Mouse (Mus musculus): ENCODE data around the gene Mrps6. TPM values are rescaled to one million over a fixed set of nuclear protein-coding genes. Genes with fewer than 3 reads are reported as not detected.
A peak's percentile ranks its signal among the peaks of the same experiment; 100 is the strongest.
"Not testable (repeated sequence)": the region's sequence is repeated elsewhere in the genome, so short reads cannot be mapped to it uniquely, and the experiment has no call there.

Mrps6 gene
- polyA plus RNA-seq, 1 experiment from 2014 or later: 135 TPM

GRCm38 (mm10) chr16:92083771-92084453, 25.8 kb downstream of the Mrps6 start:
- DNase-seq (ENCODE audit: extremely low spot score, low spot score): no peak
- peaks cover 1% of the 10 kb centered on the region for H3K4me1 ChIP-seq
- H3K36me3 ChIP-seq (replicated peaks): peaks cover 42% of the 10 kb centered on the region
- no peak overlapping the region for H3K27ac ChIP-seq
- H3K9me3 ChIP-seq: no peaks in the 10 kb centered on the region
- WGBS: 92% methylated on average over 10 of the region's 10 CpGs
- H3K27me3 ChIP-seq (ENCODE audit: poor library complexity, severe bottlenecking): no peaks in the 10 kb centered on the region
- no peak overlapping the region for H3K4me3 ChIP-seq

GRCm38 (mm10) chr16:92089225-92089624, 31.2 kb downstream of the Mrps6 start:
- Histone ChIP-seq H3K4me1 (peaks cover 10% of the 10 kb centered on the region), H3K27ac (no peak overlapping the region), H3K36me3 (replicated peaks) (0 out of 2 replicates have a peak, but pooled peaks cover 3% of the 10 kb centered on the region), H3K4me3 (no peak overlapping the region), H3K27me3 (ENCODE audit: poor library complexity, severe bottlenecking) (no peaks in the 10 kb centered on the region), H3K9me3 (no peaks in the 10 kb centered on the region)
- DNase-seq (ENCODE audit: extremely low spot score, low spot score): no peak
- 66% methylated on average over 3 of the region's 3 CpGs for WGBS

GRCm38 (mm10) chr16:92091876-92092275, 33.8 kb downstream of the Mrps6 start:
- 87% methylated on average over 5 of the region's 5 CpGs for WGBS
- DNase-seq (ENCODE audit: extremely low spot score, low spot score): no peak
- Histone ChIP-seq H3K27ac (no peak overlapping the region), H3K27me3 (ENCODE audit: poor library complexity, severe bottlenecking) (no peaks in the 10 kb centered on the region), H3K36me3 (replicated peaks) (peaks cover 8% of the 10 kb centered on the region; the same call in 1 of the 2 replicates), H3K9me3 (no peaks in the 10 kb centered on the region), H3K4me1 (peaks cover 10% of the 10 kb centered on the region), H3K4me3 (no peak overlapping the region)

GRCm38 (mm10) chr16:92098351-92099051, 40.4 kb downstream of the Mrps6 start:
- peak; percentile 6 for DNase-seq (ENCODE audit: extremely low spot score, low spot score)
- Histone ChIP-seq H3K36me3 (replicated peaks) (peaks cover 37% of the 10 kb centered on the region), H3K4me3 (no peak overlapping the region), H3K27me3 (ENCODE audit: poor library complexity, severe bottlenecking) (no peaks in the 10 kb centered on the region), H3K9me3 (no peaks in the 10 kb centered on the region), H3K4me1 (peaks cover 18% of the 10 kb centered on the region), H3K27ac (no peak overlapping the region)
- WGBS: 83% methylated on average over 10 of the region's 10 CpGs

- Histone ChIP-seq H3K4me1 (peaks cover 29% of the 10 kb centered on the region), H3K4me3 (no peak overlapping the region), H3K27ac (no peak overlapping the region), H3K9me3 (no peaks in the 10 kb centered on the region), H3K27me3 (ENCODE audit: poor library complexity, severe bottlenecking) (no peaks in the 10 kb centered on the region), H3K36me3 (replicated peaks) (peaks cover 33% of the 10 kb centered on the region)
- DNase-seq (ENCODE audit: extremely low spot score, low spot score): peak; percentile 11
- 89% methylated on average over 16 of the region's 16 CpGs for WGBS
Observed at GRCm38 (mm10) chr16:92099598-92099997, 41.5 kb downstream of the Mrps6 start.

- no peak overlapping the region for H3K27ac ChIP-seq
- no peaks in the 10 kb centered on the region for H3K9me3 ChIP-seq
- H3K27me3 ChIP-seq (ENCODE audit: poor library complexity, severe bottlenecking): no peaks in the 10 kb centered on the region
- 90% methylated on average over 4 of the region's 4 CpGs for WGBS
- peaks cover 32% of the 10 kb centered on the region for H3K36me3 ChIP-seq (replicated peaks)
- no peak overlapping the region for H3K4me3 ChIP-seq
- peaks cover 32% of the 10 kb centered on the region for H3K4me1 ChIP-seq
- DNase-seq (ENCODE audit: extremely low spot score, low spot score): peak; percentile 13
Observed at GRCm38 (mm10) chr16:92100111-92100510, 42.0 kb downstream of the Mrps6 start.

GRCm38 (mm10) chr16:92102115-92102514, 44.0 kb downstream of the Mrps6 start:
- no peak for DNase-seq (ENCODE audit: extremely low spot score, low spot score)
- peaks cover 32% of the 10 kb centered on the region for H3K4me1 ChIP-seq
- H3K9me3 ChIP-seq: no peaks in the 10 kb centered on the region
- WGBS: 88% methylated on average over 5 of the region's 5 CpGs
- H3K27ac ChIP-seq: no peak overlapping the region
- peaks cover 38% of the 10 kb centered on the region for H3K36me3 ChIP-seq (replicated peaks)
- no peak overlapping the region for H3K4me3 ChIP-seq
- no peaks in the 10 kb centered on the region for H3K27me3 ChIP-seq (ENCODE audit: poor library complexity, severe bottlenecking)

GRCm38 (mm10) chr16:92102931-92103330, 44.9 kb downstream of the Mrps6 start:
- not testable (repeated sequence) for H3K4me3 ChIP-seq; DNase-seq (ENCODE audit: extremely low spot score, low spot score); H3K9me3 ChIP-seq; H3K27ac ChIP-seq; H3K27me3 ChIP-seq (ENCODE audit: poor library complexity, severe bottlenecking)
- 97% methylated on average over 7 of the region's 7 CpGs for WGBS
- H3K4me1 ChIP-seq: peaks cover 32% of the 10 kb centered on the region
- peaks cover 38% of the 10 kb centered on the region for H3K36me3 ChIP-seq (replicated peaks)

GRCm38 (mm10) chr16:92103572-92104331, 45.7 kb downstream of the Mrps6 start:
- peaks cover 38% of the 10 kb centered on the region for H3K36me3 ChIP-seq (replicated peaks)
- no peak overlapping the region for H3K4me3 ChIP-seq
- no peaks in the 10 kb centered on the region for H3K27me3 ChIP-seq (ENCODE audit: poor library complexity, severe bottlenecking)
- H3K27ac ChIP-seq: peak overlapping the region; percentile 72; the same call in 1 of the 2 replicates
- peaks cover 32% of the 10 kb centered on the region for H3K4me1 ChIP-seq
- DNase-seq (ENCODE audit: extremely low spot score, low spot score): peak; percentile 21
- WGBS: 34% methylated on average over 9 of the region's 9 CpGs
- H3K9me3 ChIP-seq: no peaks in the 10 kb centered on the region

GRCm38 (mm10) chr16:92104332-92104590, 46.2 kb downstream of the Mrps6 start:
- DNase-seq (ENCODE audit: extremely low spot score, low spot score): no peak
- Histone ChIP-seq H3K9me3 (no peaks in the 10 kb centered on the region), H3K4me1 (peaks cover 32% of the 10 kb centered on the region), H3K27me3 (ENCODE audit: poor library complexity, severe bottlenecking) (no peaks in the 10 kb centered on the region), H3K36me3 (replicated peaks) (peaks cover 38% of the 10 kb centered on the region), H3K27ac (peak overlapping the region; percentile 72; the same call in 1 of the 2 replicates), H3K4me3 (no peak overlapping the region)
- 77% methylated on average over 2 of the region's 2 CpGs for WGBS

GRCm38 (mm10) chr16:92104951-92105350, 46.9 kb downstream of the Mrps6 start:
- Histone ChIP-seq H3K36me3 (replicated peaks) (peaks cover 33% of the 10 kb centered on the region), H3K27ac (no peak overlapping the region), H3K4me3 (no peak overlapping the region), H3K9me3 (no peaks in the 10 kb centered on the region), H3K4me1 (peaks cover 28% of the 10 kb centered on the region), H3K27me3 (ENCODE audit: poor library complexity, severe bottlenecking) (no peaks in the 10 kb centered on the region)
- 97% methylated on average over 2 of the region's 2 CpGs for WGBS
- DNase-seq (ENCODE audit: extremely low spot score, low spot score): peak; percentile 11

- Histone ChIP-seq H3K9me3 (no peaks in the 10 kb centered on the region), H3K4me1 (peaks cover 25% of the 10 kb centered on the region), H3K4me3 (no peak overlapping the region), H3K36me3 (replicated peaks) (peaks cover 27% of the 10 kb centered on the region), H3K27ac (no peak overlapping the region), H3K27me3 (ENCODE audit: poor library complexity, severe bottlenecking) (no peaks in the 10 kb centered on the region)
- DNase-seq (ENCODE audit: extremely low spot score, low spot score): peak; percentile 9
- 69% methylated on average over 3 of the region's 3 CpGs for WGBS
Observed at GRCm38 (mm10) chr16:92105631-92106030, 47.6 kb downstream of the Mrps6 start.

GRCm38 (mm10) chr16:92107346-92107745, 49.3 kb downstream of the Mrps6 start:
- 94% methylated on average over 5 of the region's 5 CpGs for WGBS
- DNase-seq (ENCODE audit: extremely low spot score, low spot score): no peak

More at GRCm38 (mm10) chr16:92107346-92107745, 49.3 kb downstream of the Mrps6 start:
- H3K27me3 ChIP-seq (ENCODE audit: poor library complexity, severe bottlenecking): no peaks in the 10 kb centered on the region
- H3K4me3 ChIP-seq: no peak overlapping the region
- H3K27ac ChIP-seq: no peak overlapping the region
- no peaks in the 10 kb centered on the region for H3K9me3 ChIP-seq
- H3K4me1 ChIP-seq: peaks cover 22% of the 10 kb centered on the region
- peaks cover 19% of the 10 kb centered on the region for H3K36me3 ChIP-seq (replicated peaks)
